Mouse (Mus musculus): Measurements from ENCODE around the gene 5430419D17Rik. TPM values are rescaled to one million over a fixed set of nuclear protein-coding genes. Genes with fewer than 3 reads are reported as not detected.

Gene 5430419D17Rik
- polyA plus RNA-seq, 1 experiment, result 0.27 TPM

GRCm38 (mm10) chr7:131260946-131261345, 86.7 kb downstream of the 5430419D17Rik start:
- Histone ChIP-seq H3K4me3 (ENCODE audit: insufficient read depth, poor library complexity, severe bottlenecking) (no peak overlapping the region), H3K79me3 (ENCODE audit: low read depth) (no peaks in the 10 kb centered on the region), H3K79me2 (ENCODE audit: control insufficient read depth, insufficient read depth) (no peaks in the 10 kb centered on the region), H3K27me3 (ENCODE audit: control insufficient read depth, insufficient read depth, insufficient read length) (peaks cover 3% of the 10 kb centered on the region), H3K36me3 (ENCODE audit: control insufficient read depth, insufficient read depth) (no peaks in the 10 kb centered on the region), H3ac (ENCODE audit: control insufficient read depth, insufficient read length, low read depth) (no peak overlapping the region)
- no peak for TF ChIP-seq MYOG (IDR thresholded peaks at IDR 0.05; ENCODE audit: control insufficient read depth, extremely low read depth, insufficient read length)
- no peak for TF ChIP-seq CTCF (IDR thresholded peaks at IDR 0.05; ENCODE audit: control insufficient read depth, insufficient read depth, insufficient read length)
- no peak for TF ChIP-seq FOSL1 (IDR thresholded peaks at IDR 0.05; ENCODE audit: insufficient read depth, low read length, poor library complexity, severe bottlenecking)
- TF ChIP-seq MAX (IDR thresholded peaks at IDR 0.05), result no peak
- TF ChIP-seq USF1 (IDR thresholded peaks at IDR 0.05; ENCODE audit: low read depth), result no peak
- TF ChIP-seq CEBPB (IDR thresholded peaks at IDR 0.05; ENCODE audit: low read depth), result no peak
- no peak for TF ChIP-seq MYOD1 (IDR thresholded peaks at IDR 0.05; ENCODE audit: control insufficient read depth, insufficient read length, low read depth)

DNA sequence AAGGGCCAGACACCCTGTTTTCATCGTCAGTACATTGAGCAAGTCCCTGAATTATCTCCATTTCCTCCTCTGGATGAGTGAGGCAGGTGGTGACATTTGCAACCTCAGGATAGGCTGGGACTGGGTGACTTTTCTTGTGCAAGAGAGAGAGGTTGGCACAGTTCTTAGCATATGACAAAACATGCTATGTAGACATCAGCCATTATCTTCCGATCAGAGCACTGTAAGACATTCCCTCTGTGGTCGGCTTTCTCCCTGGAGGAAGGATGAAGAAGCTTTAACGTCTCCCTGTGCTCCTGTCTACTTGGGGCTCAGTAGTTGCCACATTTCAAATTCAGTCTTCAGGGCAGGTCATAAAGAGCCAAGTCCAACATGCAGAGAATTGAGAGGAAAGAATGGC, 90.0 kb downstream of the 5430419D17Rik start:
- Histone ChIP-seq H3K4me3 (ENCODE audit: insufficient read depth, poor library complexity, severe bottlenecking) (no peak overlapping the region), H3K79me3 (ENCODE audit: low read depth) (no peaks in the 10 kb centered on the region), H3K36me3 (ENCODE audit: control insufficient read depth, insufficient read depth) (no peaks in the 10 kb centered on the region), H3K27me3 (ENCODE audit: control insufficient read depth, insufficient read depth, insufficient read length) (peaks cover 6% of the 10 kb centered on the region), H3ac (ENCODE audit: control insufficient read depth, insufficient read length, low read depth) (no peak overlapping the region), H3K79me2 (ENCODE audit: control insufficient read depth, insufficient read depth) (no peaks in the 10 kb centered on the region)
- TF ChIP-seq CEBPB (IDR thresholded peaks at IDR 0.05; ENCODE audit: low read depth) (no peak), USF1 (IDR thresholded peaks at IDR 0.05; ENCODE audit: low read depth) (no peak), FOSL1 (IDR thresholded peaks at IDR 0.05; ENCODE audit: insufficient read depth, low read length, poor library complexity, severe bottlenecking) (no peak), MYOD1 (IDR thresholded peaks at IDR 0.05; ENCODE audit: control insufficient read depth, insufficient read length, low read depth) (no peak), MAX (IDR thresholded peaks at IDR 0.05) (no peak), MYOG (IDR thresholded peaks at IDR 0.05; ENCODE audit: control insufficient read depth, extremely low read depth, insufficient read length) (no peak), CTCF (IDR thresholded peaks at IDR 0.05; ENCODE audit: control insufficient read depth, insufficient read depth, insufficient read length) (no peak)

DNA sequence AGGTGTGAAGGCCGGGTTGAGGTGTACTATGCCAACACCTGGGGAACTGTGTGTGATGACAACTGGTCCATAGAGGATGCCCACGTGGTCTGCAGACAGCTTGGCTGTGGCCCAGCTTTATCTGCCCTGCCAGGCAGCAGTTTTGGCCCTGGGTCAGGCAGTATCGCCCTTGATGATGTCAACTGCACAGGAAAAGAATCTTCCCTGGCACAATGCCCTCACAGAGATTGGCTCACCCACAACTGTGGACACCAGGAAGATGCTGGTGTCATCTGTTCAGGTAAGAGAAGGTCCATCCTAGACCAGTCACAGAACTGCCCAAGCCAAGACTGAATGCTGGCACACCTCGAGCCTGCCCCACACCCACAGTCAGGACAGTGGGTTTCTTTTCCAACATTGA, 91.6 kb downstream of the 5430419D17Rik start:
- peaks cover 6% of the 10 kb centered on the region for H3K27me3 ChIP-seq (ENCODE audit: control insufficient read depth, insufficient read depth, insufficient read length)
- TF ChIP-seq MYOG (IDR thresholded peaks at IDR 0.05; ENCODE audit: control insufficient read depth, extremely low read depth, insufficient read length), result no peak
- no peak for TF ChIP-seq MAX (IDR thresholded peaks at IDR 0.05)
- TF ChIP-seq USF1 (IDR thresholded peaks at IDR 0.05; ENCODE audit: low read depth), result no peak
- TF ChIP-seq FOSL1 (IDR thresholded peaks at IDR 0.05; ENCODE audit: insufficient read depth, low read length, poor library complexity, severe bottlenecking), result no peak
- TF ChIP-seq MYOD1 (IDR thresholded peaks at IDR 0.05; ENCODE audit: control insufficient read depth, insufficient read length, low read depth), result no peak
- no peak for TF ChIP-seq CEBPB (IDR thresholded peaks at IDR 0.05; ENCODE audit: low read depth)
- no peak for TF ChIP-seq CTCF (IDR thresholded peaks at IDR 0.05; ENCODE audit: control insufficient read depth, insufficient read depth, insufficient read length)
- H3K79me2 ChIP-seq (ENCODE audit: control insufficient read depth, insufficient read depth), result no peaks in the 10 kb centered on the region
- H3K4me3 ChIP-seq (ENCODE audit: insufficient read depth, poor library complexity, severe bottlenecking), result no peak overlapping the region
- H3K36me3 ChIP-seq (ENCODE audit: control insufficient read depth, insufficient read depth), result no peaks in the 10 kb centered on the region
- no peaks in the 10 kb centered on the region for H3K79me3 ChIP-seq (ENCODE audit: low read depth)
- no peak overlapping the region for H3ac ChIP-seq (ENCODE audit: control insufficient read depth, insufficient read length, low read depth)

DNA sequence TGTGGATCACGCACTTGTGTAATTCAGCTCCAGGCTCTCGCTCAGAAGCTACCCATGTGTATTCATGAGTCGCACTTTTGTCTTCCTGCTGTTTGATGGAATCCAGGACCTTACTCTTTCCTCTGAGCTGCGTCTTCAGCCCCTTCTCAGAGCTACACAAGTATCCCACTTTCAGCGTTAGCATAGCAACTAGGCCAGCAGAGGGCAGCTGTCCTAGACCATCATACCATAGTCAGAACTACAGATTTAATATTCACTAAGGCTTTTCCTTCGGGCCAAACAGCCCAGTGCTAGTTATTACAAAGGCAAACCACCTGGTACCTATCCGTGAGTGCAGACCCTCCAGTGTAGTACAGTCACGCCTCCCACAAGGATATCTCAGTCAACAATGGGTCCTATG, 122.9 kb downstream of the 5430419D17Rik start:
- no peaks in the 10 kb centered on the region for H3K36me3 ChIP-seq (ENCODE audit: control insufficient read depth, insufficient read depth)
- no peaks in the 10 kb centered on the region for H3K79me3 ChIP-seq (ENCODE audit: low read depth)
- TF ChIP-seq MAX (IDR thresholded peaks at IDR 0.05) (no peak), CEBPB (IDR thresholded peaks at IDR 0.05; ENCODE audit: low read depth) (no peak), CTCF (IDR thresholded peaks at IDR 0.05; ENCODE audit: control insufficient read depth, insufficient read depth, insufficient read length) (no peak), MYOG (IDR thresholded peaks at IDR 0.05; ENCODE audit: control insufficient read depth, extremely low read depth, insufficient read length) (no peak), FOSL1 (IDR thresholded peaks at IDR 0.05; ENCODE audit: insufficient read depth, low read length, poor library complexity, severe bottlenecking) (no peak)
- H3K27me3 ChIP-seq (ENCODE audit: control insufficient read depth, insufficient read depth, insufficient read length), result peaks cover 23% of the 10 kb centered on the region
- no peak overlapping the region for H3K4me3 ChIP-seq (ENCODE audit: insufficient read depth, poor library complexity, severe bottlenecking)
- no peaks in the 10 kb centered on the region for H3K79me2 ChIP-seq (ENCODE audit: control insufficient read depth, insufficient read depth)
- no peak overlapping the region for H3ac ChIP-seq (ENCODE audit: control insufficient read depth, insufficient read length, low read depth)

DNA sequence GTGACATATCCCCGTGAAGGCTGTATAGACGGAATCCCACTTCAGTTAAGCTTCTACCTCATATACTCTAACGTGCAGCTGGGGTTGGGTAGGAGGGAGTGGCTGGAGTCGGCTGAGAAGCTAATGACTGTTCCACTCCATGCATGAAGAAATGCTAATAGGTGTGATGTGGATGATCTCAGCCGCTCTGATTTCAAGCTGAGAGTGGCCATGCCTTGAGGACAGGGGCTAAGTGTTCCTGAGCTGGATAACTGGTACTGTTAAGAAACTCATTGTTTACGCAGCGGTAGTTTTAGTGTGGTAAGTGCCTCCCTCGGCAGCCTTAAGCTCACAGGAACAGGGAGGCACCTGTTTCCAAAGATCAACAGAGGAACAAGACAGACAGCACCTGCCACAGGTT, 129.1 kb downstream of the 5430419D17Rik start:
- H3K79me2 ChIP-seq (ENCODE audit: control insufficient read depth, insufficient read depth), result no peaks in the 10 kb centered on the region
- no peaks in the 10 kb centered on the region for H3K79me3 ChIP-seq (ENCODE audit: low read depth)
- H3K4me3 ChIP-seq (ENCODE audit: insufficient read depth, poor library complexity, severe bottlenecking), result no peak overlapping the region
- H3K27me3 ChIP-seq (ENCODE audit: control insufficient read depth, insufficient read depth, insufficient read length), result peaks cover 15% of the 10 kb centered on the region
- H3ac ChIP-seq (ENCODE audit: control insufficient read depth, insufficient read length, low read depth), result no peak overlapping the region
- no peaks in the 10 kb centered on the region for H3K36me3 ChIP-seq (ENCODE audit: control insufficient read depth, insufficient read depth)
- TF ChIP-seq MAX (IDR thresholded peaks at IDR 0.05) (no peak), USF1 (IDR thresholded peaks at IDR 0.05; ENCODE audit: low read depth) (no peak), MYOD1 (IDR thresholded peaks at IDR 0.05; ENCODE audit: control insufficient read depth, insufficient read length, low read depth) (no peak), MYOG (IDR thresholded peaks at IDR 0.05; ENCODE audit: control insufficient read depth, extremely low read depth, insufficient read length) (no peak), CTCF (IDR thresholded peaks at IDR 0.05; ENCODE audit: control insufficient read depth, insufficient read depth, insufficient read length) (no peak), CEBPB (IDR thresholded peaks at IDR 0.05; ENCODE audit: low read depth) (no peak), FOSL1 (IDR thresholded peaks at IDR 0.05; ENCODE audit: insufficient read depth, low read length, poor library complexity, severe bottlenecking) (no peak)

GRCm38 (mm10) chr7:131306733-131307132, 132.5 kb downstream of the 5430419D17Rik start:
- TF ChIP-seq MAX (IDR thresholded peaks at IDR 0.05) (no peak), USF1 (IDR thresholded peaks at IDR 0.05; ENCODE audit: low read depth) (no peak), MYOD1 (IDR thresholded peaks at IDR 0.05; ENCODE audit: control insufficient read depth, insufficient read length, low read depth) (no peak), MYOG (IDR thresholded peaks at IDR 0.05; ENCODE audit: control insufficient read depth, extremely low read depth, insufficient read length) (no peak), CEBPB (IDR thresholded peaks at IDR 0.05; ENCODE audit: low read depth) (no peak), FOSL1 (IDR thresholded peaks at IDR 0.05; ENCODE audit: insufficient read depth, low read length, poor library complexity, severe bottlenecking) (no peak), CTCF (IDR thresholded peaks at IDR 0.05; ENCODE audit: control insufficient read depth, insufficient read depth, insufficient read length) (no peak)
- H3K4me3 ChIP-seq (ENCODE audit: insufficient read depth, poor library complexity, severe bottlenecking), result no peak overlapping the region
- peaks cover 10% of the 10 kb centered on the region for H3K27me3 ChIP-seq (ENCODE audit: control insufficient read depth, insufficient read depth, insufficient read length)
- no peaks in the 10 kb centered on the region for H3K36me3 ChIP-seq (ENCODE audit: control insufficient read depth, insufficient read depth)
- no peaks in the 10 kb centered on the region for H3K79me3 ChIP-seq (ENCODE audit: low read depth)
- H3K79me2 ChIP-seq (ENCODE audit: control insufficient read depth, insufficient read depth), result no peaks in the 10 kb centered on the region
- no peak overlapping the region for H3ac ChIP-seq (ENCODE audit: control insufficient read depth, insufficient read length, low read depth)

Data from C2C12 (cell line).